Mouse (Mus musculus) NIH3T3 (cell line): Measurements from ENCODE around the gene Rasgrp1.

Experiments
- DNase-seq: peaks from one replicate; pipeline ENCODE4 v3.0.0-alpha.2; 2012; ENCODE audit warnings: low read depth

The Rasgrp1 gene

DNA sequence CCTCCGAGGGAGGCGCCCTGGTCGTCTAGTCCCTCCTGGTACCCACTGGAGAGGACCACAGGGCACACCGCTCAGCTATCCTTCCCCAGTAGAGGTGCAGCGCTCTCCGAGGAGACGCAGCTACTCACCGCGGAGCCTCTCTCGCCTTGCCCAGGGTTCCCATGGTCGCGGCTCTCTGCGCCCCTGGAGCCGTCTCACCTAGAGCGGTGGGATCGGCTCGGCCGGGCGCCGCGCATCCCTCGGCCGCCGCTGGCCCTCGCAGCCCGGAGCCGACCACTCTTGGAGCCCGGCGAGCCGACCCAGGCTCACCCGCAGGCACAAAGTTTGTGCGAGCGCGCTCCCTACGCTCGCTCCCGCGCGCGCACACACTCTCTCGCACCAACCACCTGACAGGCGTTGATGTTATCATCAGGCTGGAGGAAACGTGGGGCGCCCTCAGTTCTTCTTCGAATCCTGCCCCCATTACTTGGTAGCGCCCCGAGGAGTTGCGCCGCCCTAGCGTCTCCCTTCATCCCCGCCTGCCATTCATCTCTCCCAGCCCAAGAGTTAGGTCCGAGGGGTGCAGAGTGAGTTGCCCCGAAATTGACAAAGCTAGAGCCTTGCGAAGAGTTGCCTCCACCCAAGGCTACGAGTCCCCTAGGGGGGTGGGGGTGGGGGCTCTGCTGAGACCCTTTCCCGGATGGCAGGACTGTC is at the start of gene Rasgrp1:
Rasgrp1 (minus strand) TSS at position 455 of the 693 bp plus-strand sequence.
- DNase-seq = no peak

DNA sequence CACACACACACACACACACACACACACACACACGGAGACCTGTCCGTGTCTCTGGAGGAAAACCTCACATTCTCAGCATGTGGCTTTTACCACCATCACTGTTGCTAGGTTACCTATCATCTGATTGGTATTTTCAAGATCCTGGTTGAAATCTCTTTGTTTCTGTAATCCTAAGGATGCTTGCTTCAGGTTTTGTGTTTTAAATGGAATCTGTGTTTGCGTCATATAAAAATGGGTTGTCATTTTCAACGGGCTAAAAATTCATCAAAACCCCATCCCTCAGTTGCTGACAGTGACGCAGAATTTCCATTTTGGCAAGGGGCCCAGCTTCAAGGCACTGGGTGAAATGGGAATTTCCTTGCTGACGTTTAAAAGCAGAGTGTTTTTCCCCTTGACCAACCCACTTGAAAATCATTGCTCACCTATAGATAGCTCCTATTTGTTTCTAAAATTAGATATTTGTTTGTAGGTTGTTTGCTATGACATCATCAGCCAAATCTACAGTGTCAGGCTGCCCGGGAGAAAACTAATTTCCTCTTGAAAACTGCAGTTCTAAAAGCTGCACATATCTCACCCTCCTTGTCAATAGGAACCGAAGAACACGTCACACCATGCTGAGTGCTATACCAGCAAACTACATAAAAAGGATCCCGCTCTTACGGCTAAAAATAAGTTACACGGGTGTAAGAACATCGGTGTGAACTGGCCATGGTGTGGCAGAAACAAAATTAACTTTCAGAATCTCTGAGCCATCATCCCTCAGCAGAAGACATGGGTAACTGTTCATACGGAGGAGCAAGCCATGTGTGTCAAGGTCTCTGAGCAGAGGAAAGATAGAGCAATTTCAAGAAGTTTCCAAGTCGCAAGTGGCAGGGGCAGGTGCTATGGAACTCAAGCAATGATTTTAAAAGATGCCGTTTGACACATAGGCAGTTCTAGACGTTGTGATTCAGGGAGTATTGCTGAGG is 47.4 kb upstream of the Rasgrp1 start:
- DNase-seq = peak; percentile 53

DNA sequence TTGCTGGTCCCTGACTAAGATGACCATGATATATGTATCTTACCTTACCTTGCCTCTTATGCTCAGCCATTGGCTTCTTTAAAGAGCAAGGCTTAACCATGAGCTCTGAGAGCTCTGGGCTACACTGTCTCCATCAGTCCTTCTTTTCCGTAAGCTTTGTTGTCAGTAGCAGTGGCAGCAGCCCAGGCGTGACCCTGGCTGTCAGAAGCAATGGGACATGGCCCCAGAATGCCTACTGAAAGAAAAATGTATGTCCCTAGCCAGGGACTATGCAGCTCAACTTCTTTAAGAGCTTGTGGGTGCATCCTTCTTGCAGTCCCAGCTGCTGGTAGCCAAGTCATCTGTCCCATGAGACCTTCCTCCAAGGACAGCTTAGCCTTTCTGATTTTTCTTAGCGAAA is 46.7 kb upstream of the Rasgrp1 start:
- no peak for DNase-seq

DNA sequence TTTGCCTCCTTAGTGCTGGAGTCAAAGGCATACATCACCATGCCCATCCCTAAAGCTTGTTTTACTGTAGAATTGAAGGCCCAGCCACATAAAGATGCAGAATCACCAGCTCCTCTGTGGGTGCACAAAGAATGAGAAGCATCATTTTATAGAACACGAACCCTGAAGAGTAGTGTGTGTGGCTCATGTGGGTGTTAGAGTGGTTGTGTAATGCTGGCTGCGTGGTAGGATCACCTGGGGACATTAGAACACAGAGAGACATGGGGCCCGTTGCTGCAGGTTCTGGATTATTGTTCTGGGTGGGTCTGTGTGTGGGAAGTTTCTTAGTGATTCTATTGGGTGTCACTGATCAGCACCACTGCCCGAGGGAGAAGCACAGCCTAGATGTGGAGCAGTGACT is 45.3 kb upstream of the Rasgrp1 start:
- DNase-seq = no peak

DNA sequence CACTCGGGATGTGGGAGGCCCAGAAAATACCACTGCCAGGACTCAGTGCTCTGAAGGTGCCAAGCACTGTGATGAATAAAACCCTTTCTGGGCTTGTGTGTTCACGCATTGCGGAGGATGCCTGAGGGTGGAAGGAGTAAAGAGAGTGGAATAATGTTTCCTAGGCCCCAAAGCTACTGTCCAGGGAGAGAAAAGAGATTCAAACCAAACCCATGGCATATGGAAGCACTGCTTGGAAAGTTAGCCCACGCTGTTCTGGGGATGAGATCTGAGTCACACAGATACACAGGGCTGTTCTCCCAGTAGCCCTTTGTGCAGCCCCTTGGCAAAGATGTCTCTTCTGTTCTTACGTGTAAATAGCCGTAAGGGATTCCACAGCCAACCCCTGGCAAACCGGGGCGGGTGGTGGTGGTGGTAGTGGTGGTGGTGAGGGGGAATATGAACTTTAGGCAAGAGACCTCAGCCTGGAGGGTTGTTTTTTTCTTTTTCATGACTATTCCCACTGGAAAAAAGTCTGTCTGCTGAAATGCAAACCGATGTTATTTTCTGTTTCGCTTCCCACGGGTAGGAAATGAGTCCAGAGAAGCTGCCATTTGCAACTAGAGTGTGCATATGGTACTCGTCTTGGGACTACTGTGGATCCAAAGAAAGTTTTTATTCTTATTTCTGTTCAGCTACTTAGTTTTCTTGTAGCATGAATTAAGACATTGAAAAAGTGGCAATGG is 44.3 kb upstream of the Rasgrp1 start:
- peak; percentile 6 for DNase-seq

DNA sequence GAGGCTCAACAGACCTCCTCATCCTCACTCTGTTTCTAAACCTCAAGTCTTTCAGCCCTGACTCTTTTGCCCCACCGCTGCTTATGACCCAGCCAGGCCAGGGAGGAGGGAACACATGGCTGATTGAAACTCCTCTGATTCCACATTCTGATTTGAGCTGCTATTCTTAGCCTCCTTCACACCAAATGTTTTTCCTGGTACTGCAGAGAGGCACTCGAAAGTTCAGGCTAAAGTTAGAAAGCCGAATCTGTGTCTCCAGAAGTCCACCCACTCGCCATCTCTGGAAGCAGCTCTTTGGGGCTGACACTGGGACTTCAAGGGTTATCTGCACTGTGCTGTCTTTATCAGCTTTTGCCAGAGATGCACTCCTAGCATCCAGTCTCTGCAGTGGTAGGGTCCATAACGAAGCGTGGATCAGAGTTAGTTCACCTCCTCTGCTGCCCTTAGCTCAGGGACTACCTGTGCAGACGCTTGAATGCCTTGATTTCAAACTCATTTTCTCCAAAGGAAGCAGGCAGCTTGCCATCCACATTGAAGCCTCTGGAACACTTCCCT is 43.3 kb upstream of the Rasgrp1 start:
- no peak for DNase-seq

DNA sequence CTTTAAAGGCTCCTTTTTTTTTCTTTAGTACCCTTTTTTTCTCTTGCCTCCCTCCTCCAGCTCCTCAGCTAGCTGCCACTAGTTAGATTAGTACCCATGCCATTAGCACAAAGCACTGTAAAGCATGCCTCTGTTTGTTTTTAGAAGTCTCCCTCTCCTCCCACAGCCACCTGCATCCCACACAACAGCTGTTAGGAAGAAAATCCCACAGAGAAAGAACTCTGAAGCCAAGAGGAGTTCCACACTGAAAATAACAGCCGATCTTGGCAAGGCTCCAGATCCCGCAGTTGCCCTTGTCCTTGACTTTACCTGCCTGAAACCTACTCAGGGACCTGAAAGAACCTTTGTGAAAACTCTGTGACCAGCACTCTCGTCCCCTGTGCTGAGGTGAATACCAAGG is 38.5 kb upstream of the Rasgrp1 start:
- no peak for DNase-seq

DNA sequence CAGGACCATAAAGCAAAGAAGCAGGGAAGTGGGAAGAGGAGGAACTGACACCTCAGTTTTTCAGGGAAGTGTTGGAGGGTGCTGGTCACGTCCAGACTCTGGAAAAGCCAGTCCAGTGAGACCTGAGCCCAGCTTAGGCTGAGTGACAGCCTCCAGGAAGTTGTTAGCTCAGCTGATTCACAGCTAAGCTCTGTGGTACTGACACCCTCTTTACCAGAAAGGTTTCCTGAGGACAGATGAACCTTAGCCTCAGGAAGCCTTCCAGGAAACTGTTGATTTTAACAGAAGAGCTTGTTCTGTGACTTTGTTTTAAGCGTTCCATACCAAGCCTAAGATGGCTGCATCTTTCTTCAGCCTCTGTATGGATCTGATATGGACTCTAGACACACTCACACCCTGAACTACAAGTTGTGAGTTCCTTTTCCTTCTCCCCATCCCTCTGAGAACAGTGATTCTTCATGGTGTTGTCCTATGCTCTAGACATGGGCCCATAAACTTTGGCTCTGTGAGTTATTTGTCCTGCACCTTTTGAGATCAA is 31.6 kb upstream of the Rasgrp1 start:
- no peak for DNase-seq

DNA sequence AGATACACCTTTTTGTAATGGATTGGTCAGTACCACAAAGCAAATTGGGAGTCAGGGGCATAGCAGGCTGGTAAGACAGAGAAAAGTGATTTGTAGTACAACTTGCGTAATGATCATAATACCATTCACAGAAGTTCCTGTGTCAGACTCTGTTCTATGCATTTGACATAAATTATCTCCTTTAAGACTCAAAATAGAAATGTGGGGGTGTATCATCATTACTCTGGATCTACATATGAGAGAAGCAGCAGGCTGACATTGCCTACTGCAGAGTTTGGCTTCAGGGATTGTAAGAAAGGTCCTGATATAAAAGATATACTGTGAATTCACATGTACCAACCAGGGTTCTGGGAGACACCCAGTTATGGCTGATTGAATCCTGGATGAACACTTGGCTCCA is 28.9 kb upstream of the Rasgrp1 start:
- DNase-seq = no peak

DNA sequence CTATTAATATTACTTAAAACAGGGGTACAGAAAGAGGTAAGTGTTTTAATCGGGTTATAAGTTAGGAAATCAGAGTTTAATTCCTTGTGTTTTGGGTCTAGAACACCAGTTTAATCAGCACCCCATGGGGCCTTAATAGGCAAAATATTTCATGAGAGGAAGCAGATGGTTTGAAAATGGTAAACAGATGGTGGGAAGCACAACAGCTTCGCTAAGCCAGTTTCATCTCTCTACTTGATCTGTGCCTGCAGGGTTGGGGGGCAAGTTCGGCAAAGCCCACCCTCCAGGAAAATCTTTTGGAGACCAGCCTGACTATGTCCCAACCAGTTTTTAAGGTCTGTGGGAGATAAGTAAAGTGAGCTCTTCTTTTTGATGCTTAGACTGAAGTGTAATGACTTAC is 23.7 kb upstream of the Rasgrp1 start:
- DNase-seq = no peak

DNA sequence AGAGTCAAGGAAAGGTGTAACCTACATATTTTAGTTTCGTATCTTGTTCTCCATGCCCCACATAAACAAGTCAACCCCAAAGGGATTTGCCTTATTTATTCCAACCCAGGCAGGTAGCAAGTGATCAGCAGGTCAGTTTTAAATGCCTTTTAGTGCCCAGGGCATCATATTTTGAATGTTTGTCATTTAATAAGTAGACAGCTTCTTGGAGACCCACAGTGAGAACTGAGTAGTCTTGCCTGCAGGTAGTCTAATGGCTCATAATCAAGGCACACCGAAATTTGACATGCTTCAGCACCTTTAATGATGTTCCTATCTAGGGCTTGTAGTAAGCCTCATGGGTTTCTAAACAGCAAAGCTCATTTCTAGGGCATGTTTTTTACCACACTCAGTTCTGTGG is 21.3 kb upstream of the Rasgrp1 start:
- no peak for DNase-seq

DNA sequence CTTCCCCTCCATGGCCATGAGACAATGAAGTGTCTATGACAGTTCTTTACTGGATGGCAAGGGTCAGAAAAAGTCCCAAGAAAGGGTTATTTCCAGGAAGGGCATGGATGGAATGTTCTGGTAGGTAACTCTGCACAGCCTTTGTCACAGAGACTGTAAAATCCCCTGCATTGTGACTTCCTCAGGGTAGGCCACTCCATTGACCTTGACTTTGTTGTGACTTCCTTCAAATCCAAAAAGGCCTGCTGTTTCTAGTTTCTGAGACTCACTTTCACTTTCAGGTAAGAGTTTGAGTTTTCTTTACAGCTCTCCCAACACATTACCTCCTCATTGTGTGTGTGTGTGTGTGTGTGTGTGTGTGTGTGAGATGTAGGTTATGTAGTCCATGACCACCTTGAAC is 15.1 kb upstream of the Rasgrp1 start:
- no peak for DNase-seq

DNA sequence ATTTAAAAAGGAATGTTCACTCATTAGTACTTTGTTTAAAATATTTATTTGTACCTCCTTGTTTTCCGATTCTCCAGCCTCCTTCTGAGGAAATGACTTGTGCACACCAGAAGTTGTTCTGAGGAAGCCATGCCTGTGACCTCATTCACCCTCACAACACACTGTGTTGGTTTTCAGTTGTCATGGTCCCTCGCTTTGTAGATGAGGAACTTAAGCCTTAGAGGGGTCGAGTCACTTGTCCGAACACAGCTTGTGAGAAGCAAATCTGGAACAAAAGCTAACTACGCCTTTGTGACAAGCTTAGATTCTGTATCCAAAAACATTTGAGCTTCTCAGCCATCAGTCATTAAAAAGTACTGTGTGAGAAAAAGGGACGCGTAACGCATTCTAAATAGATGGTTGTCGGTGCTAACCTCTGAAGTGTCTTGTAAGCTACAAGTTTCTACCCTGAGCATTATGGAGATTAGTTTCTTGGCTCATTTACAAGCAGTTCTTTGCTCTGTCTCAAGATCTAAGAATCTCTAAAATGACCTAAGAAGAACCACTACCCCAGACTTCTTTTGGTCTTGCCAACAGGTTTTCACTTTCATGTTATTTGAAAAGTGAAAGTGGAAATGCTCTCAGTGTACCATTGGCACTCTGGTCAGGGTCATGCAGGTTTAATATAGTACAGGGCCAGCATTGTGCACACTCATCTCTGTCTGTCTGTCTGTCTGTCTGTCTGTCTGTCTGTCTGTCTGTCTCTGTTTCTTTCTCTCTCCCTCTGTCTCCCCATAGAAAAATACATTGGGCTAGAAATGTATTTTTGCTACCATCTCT is 9.7 kb upstream of the Rasgrp1 start:
- DNase-seq = no peak

DNA sequence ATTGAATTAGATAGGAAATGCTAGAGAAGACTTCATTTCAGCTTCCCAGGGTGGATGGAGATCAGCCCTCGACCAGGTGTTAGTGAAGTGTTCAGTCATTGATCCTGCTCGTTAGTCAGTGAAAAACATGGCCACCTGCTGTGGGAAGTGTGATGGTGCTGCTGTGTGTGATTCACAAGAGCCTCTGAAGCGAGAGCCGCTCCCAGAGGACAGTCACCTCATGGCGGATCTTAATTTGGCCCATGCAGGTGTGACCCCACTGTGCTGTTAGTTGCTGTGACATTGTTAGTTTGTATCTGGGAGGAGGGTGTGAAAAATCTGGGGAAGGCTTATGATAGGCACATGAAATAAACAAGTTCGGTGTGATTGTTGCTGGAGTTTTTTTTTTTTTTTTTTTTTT is 7.3 kb upstream of the Rasgrp1 start:
- DNase-seq = no peak

DNA sequence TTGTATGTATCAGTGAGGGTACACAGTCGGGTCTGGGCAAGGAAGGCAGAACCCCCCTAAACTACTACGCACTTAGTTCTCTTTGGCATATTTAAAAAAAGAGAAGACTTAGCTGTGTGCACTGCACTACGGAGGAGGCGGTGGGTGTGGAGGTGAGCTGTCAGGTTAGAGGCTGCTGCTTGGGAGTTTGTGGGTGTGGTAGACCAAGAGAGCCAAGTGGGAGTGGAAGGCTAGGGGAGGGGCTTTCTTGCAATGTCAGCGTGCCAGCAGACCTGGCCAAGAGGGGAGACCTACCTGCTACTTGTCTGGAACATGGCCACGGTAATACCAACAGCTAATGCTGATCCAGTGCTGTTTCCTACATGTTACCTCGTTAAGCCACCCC is 431 bp upstream of the Rasgrp1 start:
- no peak for DNase-seq

DNA sequence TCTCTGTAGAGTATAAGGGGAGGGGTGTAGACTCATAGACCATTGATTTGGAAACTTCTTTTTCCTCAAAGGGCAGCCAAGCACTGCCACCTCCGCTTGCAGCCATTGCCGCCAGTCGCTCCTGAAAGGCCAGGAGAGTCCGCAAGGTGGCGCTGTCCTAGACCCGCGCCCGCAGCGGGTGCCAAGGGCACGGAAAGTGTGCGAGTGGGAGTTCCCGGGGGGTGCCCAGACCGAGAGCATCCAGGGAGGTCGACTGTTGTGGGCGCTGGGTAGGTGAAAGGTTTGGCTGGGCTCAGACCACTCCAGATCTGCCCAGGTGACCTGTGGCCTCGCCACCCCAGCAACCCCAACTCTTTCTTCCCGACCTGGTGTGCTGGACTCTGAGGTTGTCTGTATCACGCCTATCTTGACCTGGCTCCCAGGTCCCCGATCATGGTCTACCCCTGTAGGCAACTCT is 683 bp downstream of the Rasgrp1 start:
- DNase-seq = no peak

DNA sequence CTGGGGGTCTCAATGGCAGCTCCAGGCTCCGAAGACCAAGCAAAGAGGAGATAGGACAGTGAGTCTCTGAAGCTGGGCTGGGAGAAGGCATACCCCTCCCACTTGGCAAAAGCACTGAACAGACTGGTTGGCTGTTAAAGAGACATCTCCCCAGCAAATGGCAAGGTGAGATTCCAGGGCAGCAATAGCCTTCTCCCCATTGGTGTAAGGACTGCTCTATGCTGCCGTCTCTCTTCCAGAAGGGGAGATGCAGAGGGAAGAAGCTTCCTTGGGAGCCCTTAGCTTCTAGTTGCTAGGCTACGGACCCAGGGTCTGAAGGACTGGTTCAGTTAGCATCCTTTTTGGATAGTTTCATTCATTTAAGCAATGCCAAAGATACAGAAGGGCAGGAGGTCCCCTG is 4.3 kb downstream of the Rasgrp1 start:
- no peak for DNase-seq

DNA sequence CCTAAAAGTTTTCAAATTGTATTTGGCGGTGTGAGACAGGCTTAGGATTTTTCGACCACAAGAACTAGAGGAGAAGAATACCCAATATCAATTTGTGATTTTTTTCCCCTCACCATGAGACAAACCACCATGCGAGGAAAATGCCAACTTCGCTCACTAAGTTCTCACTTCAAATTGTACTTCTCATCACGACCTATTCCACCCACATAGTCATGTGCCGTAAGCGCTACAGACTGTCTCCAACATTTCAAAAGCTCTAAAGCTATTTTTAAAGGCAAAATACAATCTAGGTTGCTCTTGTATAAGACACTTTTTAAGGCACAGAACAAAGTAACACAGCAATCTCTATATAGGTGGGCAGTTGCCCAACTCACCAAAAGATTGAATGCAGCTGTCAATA is 4.9 kb downstream of the Rasgrp1 start:
- no peak for DNase-seq

DNA sequence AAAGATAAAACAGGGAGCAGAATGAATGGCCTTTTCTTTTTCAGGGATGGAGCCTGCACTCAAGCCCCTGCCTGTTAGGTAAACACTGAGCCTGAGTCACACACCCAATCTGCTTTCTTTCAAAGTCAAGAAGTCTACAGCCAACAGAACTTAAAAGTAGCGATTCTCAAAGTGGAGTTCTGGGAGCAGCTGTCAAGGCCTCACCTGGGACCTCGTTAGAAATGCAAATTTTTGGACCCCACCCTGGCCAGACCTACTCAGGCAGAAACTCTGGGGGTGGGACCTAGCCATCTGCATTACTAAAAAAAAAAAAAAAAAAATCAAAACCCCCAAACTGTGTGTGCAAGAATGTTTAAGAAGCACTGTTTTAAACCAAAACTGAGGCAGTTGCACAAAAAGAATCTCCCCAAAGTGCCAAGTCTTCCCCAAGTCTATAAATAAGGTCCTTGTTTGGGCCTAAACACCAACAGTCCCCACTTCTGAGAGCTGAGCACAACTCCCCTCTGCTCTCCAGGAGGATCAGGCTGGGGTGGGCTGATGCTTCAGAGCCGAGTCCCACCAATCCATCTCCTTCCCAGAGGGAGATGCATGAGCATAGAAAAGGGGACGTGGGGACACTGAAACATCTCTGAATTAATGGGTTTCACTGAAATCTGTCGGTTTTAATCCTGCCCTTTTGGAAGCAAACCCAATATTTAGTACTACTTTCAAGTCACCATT is 5.7 kb downstream of the Rasgrp1 start:
- no peak for DNase-seq

DNA sequence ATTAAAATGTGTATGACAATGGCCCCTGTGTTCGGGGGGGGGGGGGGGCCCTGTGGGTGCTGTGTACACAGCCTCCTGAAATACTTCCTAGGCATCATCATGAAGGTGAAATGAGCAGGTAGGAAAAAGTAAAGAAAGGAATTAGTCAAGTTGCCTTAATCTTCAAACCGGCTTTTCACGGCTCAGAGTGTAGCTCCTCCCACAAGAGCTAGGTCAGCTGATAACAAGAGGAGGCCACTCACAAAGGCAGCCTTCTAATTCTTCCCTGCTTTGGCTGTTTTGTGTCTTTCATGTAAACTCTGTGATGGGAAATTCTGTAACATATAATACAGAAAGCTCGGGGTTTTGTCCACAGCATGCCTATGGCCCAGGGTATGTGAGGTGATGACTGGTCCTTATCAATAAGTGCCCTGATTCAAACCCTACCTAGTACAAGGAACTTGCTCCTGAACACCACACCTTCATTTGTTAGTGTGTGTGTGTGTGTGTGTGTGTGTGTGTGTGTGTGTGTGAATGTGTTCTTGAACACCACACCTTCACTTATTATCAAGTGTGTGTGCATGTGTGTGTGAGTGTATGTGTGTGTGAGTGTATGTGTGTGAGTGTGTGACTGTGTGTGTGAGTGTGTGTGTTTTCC is 7.1 kb downstream of the Rasgrp1 start:
- DNase-seq = no peak
